Mouse (Mus musculus) neural tube, embryonic 14.5 days (tissue): ENCODE results near the gene Ctnnbl1. TPM values are rescaled to one million over a fixed set of nuclear protein-coding genes. Genes with fewer than 3 reads are reported as not detected.
A peak's percentile ranks its signal among the peaks of the same experiment; 100 is the strongest.

Experiments used
- ATAC-seq: fragments of 200-750 bp; cut with Nextera tagmentation; 2 replicates; pipeline ENCODE4 v1.8.0; 2017; ENCODE audit warnings: low read depth, mild to moderate bottlenecking, moderate TSS enrichment, moderate library complexity
- H3K27ac ChIP-seq: fragments of 300-500 bp; sonication (generic); 2 replicates; pipeline ENCODE4 v1.5.1; 2014; ENCODE audit warnings: low read depth, mild to moderate bottlenecking, control low read depth, low read length, moderate library complexity, mixed read lengths
- H3K27me3 ChIP-seq: fragments of 300-500 bp; sonication (generic); 2 replicates; pipeline ENCODE4 v1.6.1; 2014; ENCODE audit warnings: low read length; ENCODE audit not compliant: control insufficient read depth, insufficient read depth
- H3K36me3 ChIP-seq: fragments of 300-500 bp; sonication (generic); 2 replicates; pipeline ENCODE4 v1.6.1; 2014; ENCODE audit warnings: low read length, mixed read lengths; ENCODE audit not compliant: control insufficient read depth, insufficient read depth
- H3K4me1 ChIP-seq: fragments of 300-500 bp; sonication (generic); 2 replicates; pipeline ENCODE4 v1.6.1; 2014; ENCODE audit warnings: low read length; ENCODE audit not compliant: control insufficient read depth, insufficient read depth
- H3K4me2 ChIP-seq: fragments of 300-500 bp; sonication (generic); 2 replicates; pipeline ENCODE4 v1.6.1; 2014; ENCODE audit warnings: mild to moderate bottlenecking, low read depth, low read length, control low read depth
- H3K4me3 ChIP-seq: fragments of 300-500 bp; sonication (generic); 2 replicates; pipeline ENCODE4 v1.5.1; 2014; ENCODE audit warnings: low read depth, low read length, control low read depth, mixed read lengths
- H3K9ac ChIP-seq: fragments of 300-500 bp; sonication (generic); replicated peaks from 2 replicates; pipeline ENCODE4 v1.6.1; 2014; ENCODE audit warnings: low read depth, mild to moderate bottlenecking, control low read depth, low read length, mixed read lengths
- H3K9me3 ChIP-seq: fragments of 300-500 bp; sonication (generic); 2 replicates; pipeline ENCODE4 v1.6.1; 2016; ENCODE audit warnings: low read length; ENCODE audit not compliant: control insufficient read depth
- WGBS: fragments of 180-500 bp; shearing (Covaris S2); extraction: QIAGEN DNeasy Blood & Tissue Kit; methylation state at CpG from one replicate; pipeline ENCODE4 v1.1.7; 2014; 5-methylcytosine and 5-hydroxymethylcytosine counted together
- polyA plus RNA-seq: library from polyadenylated mRNA; unstranded; fragments of >200 nt; fragmentation: Nextera tagmentation; extraction: Ambion mirVana; gene quantifications from 2 replicates; pipeline ENCODE4 v1.2.1, GENCODE M21; 2014

Gene Ctnnbl1
- polyA plus RNA-seq, 1 experiment from 2014 or later: 59.4 TPM

- H3K4me1 ChIP-seq: peaks cover 24% of the 10 kb centered on the region
- no peaks in the 10 kb centered on the region for H3K27me3 ChIP-seq
- no peak overlapping the region for H3K4me3 ChIP-seq
- H3K27ac ChIP-seq: peak overlapping the region; percentile 46
- H3K9me3 ChIP-seq: no peaks in the 10 kb centered on the region
- 69% methylated on average over 7 of the region's 7 CpGs for WGBS
- ATAC-seq: no peak
- H3K36me3 ChIP-seq: no peaks in the 10 kb centered on the region
- H3K4me2 ChIP-seq: no peak overlapping the region
- no peak overlapping the region for H3K9ac ChIP-seq
Measured at GRCm38 (mm10) chr2:157807621-157808367, 70.6 kb downstream of the Ctnnbl1 start.

DNA sequence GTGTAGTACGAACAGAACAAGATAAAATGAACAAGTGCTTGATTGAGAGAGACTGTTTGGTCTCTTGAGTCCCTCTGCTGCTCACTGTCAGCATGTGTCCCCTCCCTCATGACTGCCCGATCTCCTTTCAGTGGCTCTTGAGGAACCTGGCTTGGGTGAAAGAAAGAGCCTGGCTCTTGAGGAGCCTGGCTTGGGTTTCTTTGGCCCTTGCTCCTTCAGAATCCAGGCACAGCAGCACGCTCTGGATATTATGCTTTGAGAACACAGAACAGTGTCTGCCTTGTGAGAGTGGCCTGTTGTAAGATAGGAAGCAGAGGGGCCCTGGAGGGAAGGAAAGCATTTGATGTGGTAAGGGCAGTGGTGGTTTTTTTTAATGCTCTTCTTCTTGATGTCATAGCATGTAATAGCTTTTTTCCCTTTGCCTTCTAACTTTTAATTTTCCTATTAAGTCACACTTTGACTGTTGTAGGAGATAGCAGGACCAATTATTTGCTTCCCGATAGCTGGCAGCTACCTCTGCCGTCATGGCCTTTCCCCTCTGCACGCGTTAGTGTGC, 71.2 kb downstream of the Ctnnbl1 start:
- H3K27me3 ChIP-seq: no peaks in the 10 kb centered on the region
- H3K9ac ChIP-seq: no peak overlapping the region
- peaks cover 20% of the 10 kb centered on the region for H3K4me1 ChIP-seq
- H3K36me3 ChIP-seq: no peaks in the 10 kb centered on the region
- ATAC-seq: no peak
- H3K4me3 ChIP-seq: no peak overlapping the region
- peak overlapping the region; percentile 46; the same call in 1 of the 2 replicates for H3K27ac ChIP-seq
- H3K4me2 ChIP-seq: no peak overlapping the region
- 84% methylated on average over 7 of the region's 7 CpGs for WGBS
- H3K9me3 ChIP-seq: no peaks in the 10 kb centered on the region

GRCm38 (mm10) chr2:157809341-157809740, 72.1 kb downstream of the Ctnnbl1 start:
- Histone ChIP-seq H3K27me3 (no peaks in the 10 kb centered on the region), H3K9ac (no peak overlapping the region), H3K4me2 (no peak overlapping the region), H3K4me3 (no peak overlapping the region), H3K4me1 (peaks cover 24% of the 10 kb centered on the region), H3K9me3 (no peaks in the 10 kb centered on the region), H3K27ac (no peak overlapping the region), H3K36me3 (no peaks in the 10 kb centered on the region)
- 91% methylated on average over 6 of the region's 6 CpGs for WGBS
- no peak for ATAC-seq

- H3K27ac ChIP-seq: no peak overlapping the region
- no peaks in the 10 kb centered on the region for H3K27me3 ChIP-seq
- WGBS: 100% methylated on average over 1 of the region's 1 CpGs
- H3K4me3 ChIP-seq: no peak overlapping the region
- H3K4me1 ChIP-seq: peaks cover 21% of the 10 kb centered on the region
- ATAC-seq: no peak
- no peak overlapping the region for H3K4me2 ChIP-seq
- no peak overlapping the region for H3K9ac ChIP-seq
- H3K36me3 ChIP-seq: no peaks in the 10 kb centered on the region
- no peaks in the 10 kb centered on the region for H3K9me3 ChIP-seq
Measured at GRCm38 (mm10) chr2:157810749-157811148, 73.5 kb downstream of the Ctnnbl1 start.

- H3K9ac ChIP-seq: no peak overlapping the region
- no peaks in the 10 kb centered on the region for H3K9me3 ChIP-seq
- no peaks in the 10 kb centered on the region for H3K36me3 ChIP-seq
- ATAC-seq: no peak
- 94% methylated on average over 4 of the region's 4 CpGs for WGBS
- H3K27ac ChIP-seq: no peak overlapping the region
- H3K4me3 ChIP-seq: no peak overlapping the region
- H3K27me3 ChIP-seq: no peaks in the 10 kb centered on the region
- peaks cover 12% of the 10 kb centered on the region for H3K4me1 ChIP-seq
- no peak overlapping the region for H3K4me2 ChIP-seq
Measured at GRCm38 (mm10) chr2:157813121-157813520, 75.9 kb downstream of the Ctnnbl1 start.

- ATAC-seq: no peak
- H3K27ac ChIP-seq: 0 out of 2 replicates have a peak overlapping the region, but pooled peaks have one; percentile 24
- no peaks in the 10 kb centered on the region for H3K27me3 ChIP-seq
- no peak overlapping the region for H3K4me3 ChIP-seq
- WGBS: 75% methylated on average over 11 of the region's 11 CpGs
- H3K36me3 ChIP-seq: 0 out of 2 replicates have a peak, but pooled peaks cover under 1% of the 10 kb centered on the region
- no peaks in the 10 kb centered on the region for H3K9me3 ChIP-seq
- no peak overlapping the region for H3K4me2 ChIP-seq
- H3K4me1 ChIP-seq: peaks cover 8% of the 10 kb centered on the region; the same call in 1 of the 2 replicates
- no peak overlapping the region for H3K9ac ChIP-seq
Measured at GRCm38 (mm10) chr2:157814116-157814964, 77.1 kb downstream of the Ctnnbl1 start.

GRCm38 (mm10) chr2:157814965-157815283, 77.7 kb downstream of the Ctnnbl1 start:
- no peak overlapping the region for H3K4me2 ChIP-seq
- H3K27me3 ChIP-seq: no peaks in the 10 kb centered on the region
- no peak overlapping the region for H3K9ac ChIP-seq
- no peaks in the 10 kb centered on the region for H3K9me3 ChIP-seq
- no peak overlapping the region for H3K4me3 ChIP-seq
- no peak overlapping the region for H3K27ac ChIP-seq
- WGBS: 100% methylated on average over 2 of the region's 2 CpGs
- no peak for ATAC-seq
- peaks cover 8% of the 10 kb centered on the region; the same call in 1 of the 2 replicates for H3K4me1 ChIP-seq
- H3K36me3 ChIP-seq: 0 out of 2 replicates have a peak, but pooled peaks cover 4% of the 10 kb centered on the region

GRCm38 (mm10) chr2:157817672-157818071, 80.5 kb downstream of the Ctnnbl1 start:
- H3K27ac ChIP-seq: peak overlapping the region; percentile 35
- 59% methylated on average over 9 of the region's 9 CpGs for WGBS

More at GRCm38 (mm10) chr2:157817672-157818071, 80.5 kb downstream of the Ctnnbl1 start:
- no peak overlapping the region for H3K9ac ChIP-seq
- H3K36me3 ChIP-seq: 0 out of 2 replicates have a peak, but pooled peaks cover 4% of the 10 kb centered on the region
- no peak for ATAC-seq
- no peak overlapping the region for H3K4me2 ChIP-seq
- H3K9me3 ChIP-seq: no peaks in the 10 kb centered on the region
- no peaks in the 10 kb centered on the region for H3K27me3 ChIP-seq
- peaks cover 15% of the 10 kb centered on the region; the same call in 1 of the 2 replicates for H3K4me1 ChIP-seq
- no peak overlapping the region for H3K4me3 ChIP-seq
